Mouse (Mus musculus) gastrocnemius, adult 2 months (tissue): ENCODE results near the gene C1qtnf4. TPM values are rescaled to one million over a fixed set of nuclear protein-coding genes. Genes with fewer than 3 reads are reported as not detected.

Source experiments
- DNase-seq: peaks from one replicate; pipeline ENCODE4 v3.0.0; 2022
- H3K27ac ChIP-seq: fragments of 200-600 bp; 2 replicates; pipeline ENCODE4 v1.8.1; 2022; ENCODE audit warnings: mild to moderate bottlenecking
- H3K4me3 ChIP-seq: fragments of 200-600 bp; 2 replicates; pipeline ENCODE4 v1.8.1; 2022; ENCODE audit warnings: mild to moderate bottlenecking, moderate library complexity
- CTCF ChIP-seq: fragments of 200-600 bp; IDR thresholded peaks from 2 replicates; pipeline ENCODE4 v1.8.1; 2022; ENCODE audit warnings: antibody characterized with exemption, mild to moderate bottlenecking, moderate library complexity
- intact Hi-C: fragments of 180-260 bp; cut with DNase I; formaldehyde crosslinking; loops from one replicate; pipeline ENCODE4 v1.15.1; 2025
- long read RNA-seq, 2 experiments: library from polyadenylated mRNA; stranded (forward); transcript quantifications; one replicate each; pipeline ENCODE4 v2.0.0; 2021
- total RNA-seq, 2 experiments: library from RNA; stranded (reverse); gene quantifications; 2 replicates each; pipeline ENCODE4 v1.2.3; 2021

C1qtnf4 gene
- total RNA-seq, result 1 to 10 TPM; 4.3 to 6.1 TPM
- long read RNA-seq, experiment 1, partial matches to known transcripts, result 15 of 15 reads
- long read RNA-seq, experiment 1, other reads (novel, unspliced or antisense), result 0 of 15 reads
- long read RNA-seq, experiment 2, partial matches to known transcripts, result 14 of 14 reads
- long read RNA-seq, experiment 2, other reads (novel, unspliced or antisense), result 0 of 14 reads

DNA sequence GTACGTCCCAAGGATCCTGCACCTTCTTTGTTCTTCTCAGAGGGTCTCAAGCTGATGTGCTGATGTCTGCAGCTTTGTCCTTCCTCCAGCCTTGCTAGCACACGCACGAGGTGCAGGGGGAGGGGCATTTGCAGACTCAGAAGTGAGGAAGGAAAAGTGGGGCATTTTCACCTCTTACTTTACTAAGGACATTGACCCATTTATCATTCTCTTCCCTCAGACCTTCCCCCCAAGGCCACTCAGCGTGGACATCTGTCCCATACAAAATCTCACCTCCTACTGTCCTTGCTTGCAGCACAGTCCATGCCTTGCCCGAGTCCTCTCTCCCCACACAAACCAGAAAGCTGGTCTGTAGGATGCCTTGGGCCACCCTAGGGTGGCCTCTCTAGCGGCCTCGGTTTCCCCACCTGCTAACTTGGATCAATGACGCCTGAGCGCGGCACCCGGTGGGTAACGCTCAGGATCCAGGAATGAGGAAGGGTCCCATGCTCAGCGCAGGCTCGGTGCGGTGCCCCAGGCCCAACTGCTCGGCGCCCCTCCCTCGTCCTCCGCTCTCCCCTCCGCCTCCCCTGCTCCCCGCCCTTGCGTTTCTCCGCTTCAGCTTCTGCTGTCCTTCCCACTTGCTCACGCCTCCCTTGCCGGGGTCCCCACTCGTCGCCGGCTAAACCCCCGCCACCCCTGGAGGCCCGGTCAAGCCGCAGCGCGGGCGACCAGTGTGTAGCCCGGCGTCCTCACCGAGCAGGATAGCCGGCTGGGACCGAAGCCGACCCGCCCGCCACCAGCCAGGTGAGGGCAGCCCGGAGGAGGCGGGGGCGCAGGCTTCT is at the start of gene C1qtnf4:
Gene C1qtnf4 (plus strand): TSS at position 643 of the 824 bp plus-strand sequence.
- no peak for TF ChIP-seq CTCF
- DNase-seq, result peak; percentile 57
- Histone ChIP-seq H3K27ac (no peak within 1 kb of the TSS), H3K4me3 (peak within 1 kb of the TSS; percentile 70)
- intact Hi-C loops, result no loop called here

DNA sequence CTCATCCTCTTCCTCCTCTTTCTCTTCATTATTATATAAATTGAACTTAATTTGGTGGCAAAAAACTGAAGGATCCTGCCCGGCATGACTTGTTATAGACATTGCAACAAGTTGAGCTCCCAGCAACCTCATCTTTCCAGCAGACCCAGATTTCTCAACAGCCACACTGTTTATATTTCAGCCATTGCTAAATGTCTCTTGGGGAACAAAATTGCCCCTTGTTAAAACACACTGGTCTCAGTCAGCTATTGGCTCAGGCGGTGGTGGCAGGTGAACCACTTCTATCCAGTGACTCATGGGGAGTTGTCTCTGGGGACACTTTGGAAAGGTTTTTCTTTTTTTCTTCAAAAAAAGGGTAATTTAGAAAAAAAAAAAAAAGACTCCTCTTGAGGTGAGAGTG is 47.0 kb upstream of the C1qtnf4 start:
- intact Hi-C loops, result no loop called here
- no peak for DNase-seq
- no peak for TF ChIP-seq CTCF
- H3K27ac ChIP-seq, result no peak overlapping the region
- H3K4me3 ChIP-seq, result no peak overlapping the region

DNA sequence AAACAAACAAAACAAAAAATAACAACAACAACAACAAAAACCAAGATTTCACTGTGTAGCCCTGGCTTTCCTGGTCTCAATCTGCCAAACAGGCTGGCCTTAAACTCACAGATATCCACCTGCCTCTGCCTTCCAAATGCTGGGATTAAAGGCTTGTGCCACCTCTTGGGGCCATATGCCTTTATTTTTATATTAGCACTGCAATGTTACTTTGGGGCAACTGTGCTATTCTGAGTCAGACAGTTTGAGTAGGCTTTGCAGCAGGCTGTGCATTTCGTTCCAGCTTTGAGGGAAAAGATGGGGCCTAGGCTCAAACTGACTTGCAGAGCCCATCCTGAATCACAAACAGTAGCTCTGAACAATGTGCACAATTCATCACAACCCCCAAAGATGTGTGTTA is 42.0 kb upstream of the C1qtnf4 start:
- H3K4me3 ChIP-seq, result no peak overlapping the region
- H3K27ac ChIP-seq, result no peak overlapping the region
- no peak for DNase-seq
- intact Hi-C loops, result no loop called here
- TF ChIP-seq CTCF, result no peak

DNA sequence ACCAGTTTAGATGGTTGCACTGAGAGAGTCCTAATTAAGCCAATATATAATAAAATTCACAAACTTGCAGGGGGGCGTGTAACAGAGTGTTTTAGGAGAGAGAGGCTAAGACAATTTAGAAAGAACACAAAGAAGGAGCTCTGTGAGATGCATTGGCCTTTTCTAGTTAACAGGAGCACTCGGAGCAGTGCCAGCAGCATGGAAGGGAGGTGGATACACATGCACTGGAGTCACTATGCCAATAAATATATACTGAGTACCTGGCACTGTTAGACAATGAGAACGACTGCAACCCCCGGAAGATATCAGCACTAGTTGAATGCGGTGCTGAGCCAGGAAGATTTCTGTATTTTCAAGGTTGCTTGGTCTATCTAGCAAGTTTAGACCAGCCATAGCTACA is 41.4 kb upstream of the C1qtnf4 start:
- Histone ChIP-seq H3K4me3 (no peak overlapping the region), H3K27ac (no peak overlapping the region)
- intact Hi-C loops, result no loop called here
- no peak for DNase-seq
- TF ChIP-seq CTCF, result no peak

DNA sequence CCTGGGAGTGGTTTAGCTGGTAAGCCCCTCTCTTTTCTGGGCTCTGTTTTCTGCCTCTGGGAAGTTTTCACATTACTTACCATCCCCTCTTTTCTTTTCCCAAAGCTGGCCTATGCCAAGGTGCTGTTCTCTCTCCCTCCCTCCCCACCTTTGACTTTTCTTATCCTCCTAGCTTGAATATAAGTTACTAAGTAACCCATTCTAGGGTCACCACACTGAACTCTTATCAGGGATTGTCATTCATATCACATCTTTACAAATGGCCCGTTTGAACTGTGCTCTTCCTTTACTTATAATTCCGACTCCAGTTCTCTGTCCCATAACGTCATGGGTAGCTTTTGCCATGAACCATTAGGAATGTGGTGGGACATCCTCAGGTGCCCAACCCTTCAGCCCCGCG is 40.4 kb upstream of the C1qtnf4 start:
- DNase-seq, result no peak
- TF ChIP-seq CTCF, result no peak
- intact Hi-C loops, result no loop called here
- Histone ChIP-seq H3K27ac (no peak overlapping the region), H3K4me3 (no peak overlapping the region)

DNA sequence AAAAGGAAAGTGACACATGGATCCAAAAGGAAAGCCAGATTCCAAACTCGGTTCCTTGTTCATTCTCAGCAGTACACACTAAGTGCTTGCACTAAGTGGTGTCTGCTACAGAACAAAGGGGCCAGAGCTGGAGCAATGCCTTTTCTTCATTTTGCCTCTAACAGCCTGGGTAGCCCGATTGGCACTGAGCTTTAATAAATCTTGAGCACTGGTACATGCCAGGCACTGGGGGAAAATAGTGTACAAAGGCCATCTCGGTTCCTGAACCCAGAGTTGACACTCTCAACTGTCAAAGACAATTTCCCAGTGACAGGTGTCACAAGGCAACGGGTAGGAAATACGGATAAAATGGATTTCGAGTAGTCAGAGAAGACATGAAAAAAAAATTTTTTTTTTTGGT is 39.5 kb upstream of the C1qtnf4 start:
- peak overlapping the region; percentile 96 for H3K27ac ChIP-seq
- TF ChIP-seq CTCF, result no peak
- DNase-seq, result no peak
- H3K4me3 ChIP-seq, result peak overlapping the region; percentile 86
- intact Hi-C loops, result no loop called here

DNA sequence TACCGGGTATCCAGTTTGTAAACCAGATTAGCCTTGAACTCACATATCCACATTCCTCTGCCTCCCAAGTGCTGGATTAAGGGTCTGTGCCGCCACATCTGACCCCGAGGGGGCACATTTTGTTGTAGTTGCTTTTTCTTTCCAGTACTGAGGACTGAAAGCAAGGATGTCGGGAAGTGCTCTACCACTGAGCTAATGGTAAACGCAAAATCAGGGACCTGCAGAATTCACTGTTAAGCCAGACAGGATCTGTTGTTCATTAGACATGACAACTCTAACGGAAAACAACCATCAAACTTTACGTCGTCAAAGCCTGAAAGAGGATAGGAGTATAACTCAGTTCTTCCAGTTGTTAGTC is 39.1 kb upstream of the C1qtnf4 start:
- peak; percentile 33 for DNase-seq
- Histone ChIP-seq H3K4me3 (peak overlapping the region; percentile 86), H3K27ac (peak overlapping the region; percentile 96)
- TF ChIP-seq CTCF, result no peak
- intact Hi-C loops, result no loop called here

DNA sequence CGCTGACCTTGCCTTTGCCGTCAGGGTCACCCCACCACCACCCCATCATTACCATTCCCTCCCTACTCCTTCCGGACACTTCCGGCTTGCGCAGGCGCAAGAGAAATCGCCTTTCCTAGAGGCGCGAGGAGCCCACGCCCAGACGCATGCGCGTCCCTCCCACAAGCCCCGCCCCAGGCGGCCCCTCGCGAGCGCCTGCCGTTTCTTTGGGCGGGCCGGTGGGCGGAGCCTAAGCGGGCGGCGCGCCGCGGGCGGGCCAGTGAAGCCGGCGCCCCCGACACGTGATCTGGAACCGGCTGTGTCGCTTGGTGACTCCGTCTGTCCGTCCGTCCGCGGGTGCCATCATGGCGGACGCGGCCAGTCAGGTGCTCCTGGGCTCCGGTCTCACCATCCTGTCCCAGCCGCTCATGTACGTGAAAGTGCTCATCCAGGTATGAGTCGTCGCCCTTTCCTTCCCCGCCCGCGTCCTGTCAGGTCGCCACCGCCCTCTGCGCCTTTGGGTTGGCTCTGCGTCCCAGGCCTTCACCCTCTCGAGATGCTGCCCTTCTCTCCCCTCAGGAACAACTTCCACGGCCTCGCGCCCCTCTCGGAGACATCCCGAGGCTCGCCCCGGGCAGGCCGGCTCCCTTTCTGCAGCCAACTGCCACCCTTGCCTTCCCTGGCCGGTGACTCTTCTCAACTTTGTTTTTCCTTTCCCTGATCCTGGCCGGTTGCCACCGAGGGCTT is 38.5 kb upstream of the C1qtnf4 start, which contains the start of gene Mtch2:
Gene Mtch2 (plus strand): TSS at position 201 of the 726 bp plus-strand sequence.
- peak within 1 kb of the TSS; percentile 86 for H3K4me3 ChIP-seq
- intact Hi-C loops, result no loop called here
- TF ChIP-seq CTCF, result no peak
- DNase-seq, result peak; percentile 100
- H3K27ac ChIP-seq, result peak within 1 kb of the TSS; percentile 96

DNA sequence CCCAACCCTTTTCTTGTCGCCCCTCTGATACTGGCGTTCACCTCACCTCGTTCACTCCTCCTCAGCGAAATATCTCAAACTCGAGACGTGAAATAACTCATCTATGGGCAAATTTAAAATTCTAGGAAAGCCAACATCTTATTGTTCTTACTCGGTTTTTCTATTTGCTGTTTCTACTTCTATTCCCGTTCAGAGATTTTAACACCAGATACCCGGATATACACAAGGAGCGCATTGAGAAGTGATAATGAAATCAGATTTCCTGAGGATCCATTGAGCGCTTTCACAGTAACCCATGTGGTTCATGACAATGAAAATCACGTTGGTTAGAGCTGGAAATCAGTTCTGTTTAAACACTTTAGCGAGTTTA is 38.0 kb upstream of the C1qtnf4 start:
- intact Hi-C loops, result no loop called here
- no peak for DNase-seq
- no peak for TF ChIP-seq CTCF

DNA sequence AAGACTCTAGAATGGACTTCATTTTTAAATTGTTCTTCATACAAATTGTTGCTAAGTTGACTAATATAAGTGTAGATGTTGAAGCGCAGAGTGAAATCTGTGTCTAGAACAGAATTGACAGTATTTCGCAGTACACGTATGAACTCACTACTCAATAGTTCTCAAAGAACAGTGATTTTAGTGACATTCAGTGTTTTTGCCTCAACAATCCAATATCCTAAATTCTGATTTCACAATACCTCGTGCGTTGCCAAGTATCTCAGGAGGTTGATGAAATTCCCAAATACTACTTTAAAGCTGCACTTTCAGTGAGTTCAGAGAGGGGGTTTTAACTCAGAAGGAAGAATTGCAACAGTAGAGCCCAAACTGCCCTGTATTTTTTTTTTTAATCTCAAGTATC is 37.3 kb upstream of the C1qtnf4 start:
- no peak for TF ChIP-seq CTCF
- H3K27ac ChIP-seq, result peak overlapping the region; percentile 96; the same call in 1 of the 2 replicates
- no peak for DNase-seq
- peak overlapping the region; percentile 86 for H3K4me3 ChIP-seq
- intact Hi-C loops, result no loop called here

More for the DNA sequence above, 38.0 kb upstream of the C1qtnf4 start:
- Histone ChIP-seq H3K27ac (peak overlapping the region; percentile 96), H3K4me3 (peak overlapping the region; percentile 86)

DNA sequence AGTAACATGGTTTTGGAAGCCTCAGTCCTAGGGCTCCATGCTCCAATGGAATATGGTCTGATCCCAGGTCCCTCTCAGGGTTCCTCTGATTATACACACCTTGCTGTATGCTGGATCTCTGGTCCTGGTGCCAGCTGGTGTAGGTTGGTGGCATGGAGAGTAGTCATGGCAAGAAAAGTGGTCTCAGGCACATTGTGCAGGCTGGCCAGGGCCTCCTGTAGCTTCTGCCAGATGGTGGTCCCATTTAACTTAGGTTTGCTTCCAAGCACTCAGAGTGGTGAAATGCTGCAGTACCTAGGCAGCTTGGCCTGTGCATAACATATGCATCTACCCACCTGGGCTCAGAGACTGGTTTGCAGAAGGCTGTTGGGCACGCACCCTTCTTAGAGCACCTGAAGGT is 35.3 kb upstream of the C1qtnf4 start:
- intact Hi-C loops, result no loop called here
- Histone ChIP-seq H3K27ac (no peak overlapping the region), H3K4me3 (no peak overlapping the region)
- TF ChIP-seq CTCF, result no peak
- no peak for DNase-seq

DNA sequence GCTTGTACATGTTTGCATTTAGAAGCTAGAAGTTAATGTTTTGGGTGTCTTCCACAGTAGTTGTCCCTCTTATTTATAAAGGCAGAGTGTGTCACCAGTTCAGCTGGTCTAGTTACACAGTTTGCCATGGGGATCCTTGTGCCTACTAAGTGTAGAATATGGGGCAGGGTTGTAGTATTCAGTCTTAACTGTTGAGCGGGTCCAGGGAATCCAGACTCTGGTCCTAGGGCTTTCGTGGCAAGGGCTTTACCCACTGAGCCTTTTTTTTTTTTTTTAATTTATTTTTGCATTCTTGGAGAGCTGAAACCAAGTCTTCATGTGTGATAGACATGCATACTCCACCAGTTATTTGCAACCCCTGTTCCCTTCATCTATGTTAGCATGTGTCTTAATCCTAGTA is 24.2 kb upstream of the C1qtnf4 start:
- no peak for TF ChIP-seq CTCF
- no peak overlapping the region for H3K4me3 ChIP-seq
- H3K27ac ChIP-seq, result no peak overlapping the region
- DNase-seq, result no peak
- intact Hi-C loops, result no loop called here

DNA sequence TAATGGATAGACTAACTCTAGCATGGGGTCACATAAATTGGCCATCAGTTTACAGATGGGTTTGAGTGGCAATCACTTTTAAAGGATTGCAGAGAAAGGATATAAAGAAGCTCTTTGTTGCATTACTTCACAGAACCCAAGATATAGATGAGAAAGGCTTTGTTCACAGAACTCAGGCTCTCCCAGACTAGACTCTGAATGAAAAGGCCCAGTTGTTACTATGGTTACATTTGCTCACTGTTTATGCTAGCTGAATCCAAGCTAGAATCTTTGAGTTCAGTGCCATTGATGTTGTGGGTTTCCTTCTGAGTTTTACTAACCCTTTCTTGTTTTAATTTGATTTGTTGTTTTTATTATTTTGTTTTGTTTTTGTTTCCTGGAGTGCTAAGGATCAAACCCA is 21.5 kb upstream of the C1qtnf4 start:
- Histone ChIP-seq H3K27ac (no peak overlapping the region), H3K4me3 (no peak overlapping the region)
- intact Hi-C loops, result no loop called here
- TF ChIP-seq CTCF, result no peak
- DNase-seq, result no peak
